Mouse (Mus musculus) liver, embryonic 11.5 days (tissue): ENCODE data around the gene Spg11. TPM values are rescaled to one million over a fixed set of nuclear protein-coding genes. Genes with fewer than 3 reads are reported as not detected.

ENCODE experiments used
- ATAC-seq: fragments of 200-750 bp; cut with Nextera tagmentation; replicated peaks from 2 replicates; pipeline ENCODE4 v1.8.0; 2017; ENCODE audit warnings: moderate number of reproducible peaks, mild to moderate bottlenecking, moderate TSS enrichment, moderate library complexity; ENCODE audit not compliant: low FRiP score
- DNase-seq: peaks from one replicate; pipeline ENCODE4 v3.0.0-alpha.2; 2017; ENCODE audit warnings: low spot score
- H3K27ac ChIP-seq: fragments of 300-500 bp; sonication (generic); 2 replicates; pipeline ENCODE4 v1.5.1; 2014; ENCODE audit warnings: mild to moderate bottlenecking, low read depth, low read length, control low read depth
- H3K27me3 ChIP-seq: fragments of 300-500 bp; sonication (generic); replicated peaks from 2 replicates; pipeline ENCODE4 v1.6.1; 2014; ENCODE audit warnings: low read length, mixed read lengths; ENCODE audit not compliant: control insufficient read depth, insufficient read depth
- H3K36me3 ChIP-seq: fragments of 300-500 bp; sonication (generic); 2 replicates; pipeline ENCODE4 v1.6.1; 2014; ENCODE audit warnings: mild to moderate bottlenecking, low read length, moderate library complexity, mixed read lengths; ENCODE audit not compliant: control insufficient read depth, insufficient read depth
- H3K4me1 ChIP-seq: fragments of 300-500 bp; sonication (generic); replicated peaks from 2 replicates; pipeline ENCODE4 v1.6.1; 2014; ENCODE audit warnings: low read length, mixed read lengths; ENCODE audit not compliant: control insufficient read depth, insufficient read depth
- H3K4me2 ChIP-seq: fragments of 300-500 bp; sonication (generic); 2 replicates; pipeline ENCODE4 v1.6.1; 2014; ENCODE audit warnings: mild to moderate bottlenecking, control low read depth, moderate library complexity
- H3K4me3 ChIP-seq: fragments of 300-500 bp; sonication (generic); 2 replicates; pipeline ENCODE4 v1.5.1; 2014; ENCODE audit warnings: low read depth, low read length, control low read depth
- H3K9ac ChIP-seq: fragments of 300-500 bp; sonication (generic); 2 replicates; pipeline ENCODE4 v1.6.1; 2014; ENCODE audit warnings: low read depth, low read length, control low read depth
- H3K9me3 ChIP-seq: fragments of 300-500 bp; sonication (generic); 2 replicates; pipeline ENCODE4 v1.6.1; 2016; ENCODE audit warnings: low read length, inconsistent platforms, mixed read lengths; ENCODE audit not compliant: control insufficient read depth
- WGBS: fragments of 180-500 bp; shearing (Covaris S2); extraction: QIAGEN DNeasy Blood & Tissue Kit; methylation state at CpG from one replicate; pipeline ENCODE4 v1.1.7; 2014; 5-methylcytosine and 5-hydroxymethylcytosine counted together
- polyA plus RNA-seq: library from polyadenylated mRNA; unstranded; fragments of >200 nt; fragmentation: Nextera tagmentation; extraction: Ambion mirVana; gene quantifications from 2 replicates; pipeline ENCODE4 v1.2.1, GENCODE M21; 2014

Spg11 gene
- polyA plus RNA-seq, 1 experiment from 2014 or later, result 9.3 TPM

DNA sequence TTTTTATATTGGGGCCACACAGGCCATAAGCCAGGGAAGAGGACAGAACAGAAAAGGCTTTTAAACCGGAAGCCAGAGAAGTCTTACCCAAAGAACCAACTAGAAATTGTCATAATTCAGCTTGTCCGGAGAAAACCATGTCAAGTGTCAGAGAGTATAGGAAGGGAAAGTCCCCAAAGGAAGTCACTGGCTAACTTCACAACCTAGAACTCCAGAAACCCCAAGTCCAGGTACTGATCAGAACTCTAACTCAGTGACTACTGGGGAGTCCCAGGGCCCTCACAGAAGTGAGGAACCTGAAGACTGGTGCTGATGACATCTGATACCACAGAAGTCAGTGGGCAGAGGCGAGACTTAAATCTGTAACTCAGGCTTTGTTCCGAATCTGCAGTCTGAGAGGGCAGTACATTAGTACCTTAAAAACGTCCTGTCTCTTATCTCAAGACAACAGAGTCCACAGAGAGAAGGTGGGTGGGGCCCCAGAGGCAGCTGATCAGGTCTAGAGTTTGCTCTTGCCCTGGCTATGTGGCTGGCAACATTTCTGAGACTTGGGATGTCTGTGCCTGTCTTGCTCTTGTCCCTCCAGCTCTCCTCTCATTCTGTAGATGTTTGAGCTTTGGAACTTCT lies 19.8 kb upstream of the Spg11 start:
- no peaks in the 10 kb centered on the region for H3K36me3 ChIP-seq
- ATAC-seq, result peak; percentile 96
- H3K9me3 ChIP-seq, result no peaks in the 10 kb centered on the region
- peaks cover 12% of the 10 kb centered on the region for H3K4me1 ChIP-seq
- H3K4me2 ChIP-seq, result peak overlapping the region; percentile 44
- H3K4me3 ChIP-seq, result no peak overlapping the region
- peak; percentile 48 for DNase-seq
- H3K9ac ChIP-seq, result no peak overlapping the region
- no peaks in the 10 kb centered on the region for H3K27me3 ChIP-seq
- WGBS, result 31% methylated on average over 5 of the region's 5 CpGs
- no peak overlapping the region for H3K27ac ChIP-seq

GRCm38 (mm10) chr2:122132618-122133017 lies 14.4 kb upstream of the Spg11 start:
- Histone ChIP-seq H3K27me3 (no peaks in the 10 kb centered on the region), H3K9ac (no peak overlapping the region), H3K27ac (no peak overlapping the region), H3K36me3 (no peaks in the 10 kb centered on the region), H3K4me2 (no peak overlapping the region), H3K4me3 (no peak overlapping the region), H3K9me3 (no peaks in the 10 kb centered on the region), H3K4me1 (peaks cover 2% of the 10 kb centered on the region)
- 62% methylated on average over 2 of the region's 2 CpGs for WGBS
- no peak for ATAC-seq
- DNase-seq, result no peak

DNA sequence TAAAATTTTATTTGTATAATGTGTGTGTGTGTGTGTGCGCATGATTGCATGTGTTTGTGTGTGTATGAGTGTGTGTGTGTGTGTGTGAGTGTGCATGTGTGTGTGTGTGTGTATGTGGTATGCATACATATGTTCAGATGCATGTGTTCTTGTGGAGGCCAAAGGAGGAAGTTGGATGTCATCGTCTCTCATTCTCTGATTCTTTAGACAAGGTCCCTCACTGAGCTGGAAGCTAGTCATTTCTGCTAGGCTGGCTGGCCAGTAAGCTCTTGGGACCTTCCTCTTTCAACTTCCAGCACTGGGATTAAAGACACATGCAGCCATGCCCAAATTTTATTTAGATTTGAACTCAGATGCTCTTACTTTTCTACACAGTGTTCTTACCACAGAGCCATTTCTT lies 13.9 kb upstream of the Spg11 start:
- no peaks in the 10 kb centered on the region for H3K9me3 ChIP-seq
- no peak overlapping the region for H3K27ac ChIP-seq
- H3K4me3 ChIP-seq, result no peak overlapping the region
- WGBS, result 60% methylated on average over 2 of the region's 2 CpGs
- H3K27me3 ChIP-seq, result no peaks in the 10 kb centered on the region
- H3K36me3 ChIP-seq, result no peaks in the 10 kb centered on the region
- no peaks in the 10 kb centered on the region; the same call in 1 of the 2 replicates for H3K4me1 ChIP-seq
- no peak for DNase-seq
- H3K4me2 ChIP-seq, result no peak overlapping the region
- ATAC-seq, result no peak
- no peak overlapping the region for H3K9ac ChIP-seq

DNA sequence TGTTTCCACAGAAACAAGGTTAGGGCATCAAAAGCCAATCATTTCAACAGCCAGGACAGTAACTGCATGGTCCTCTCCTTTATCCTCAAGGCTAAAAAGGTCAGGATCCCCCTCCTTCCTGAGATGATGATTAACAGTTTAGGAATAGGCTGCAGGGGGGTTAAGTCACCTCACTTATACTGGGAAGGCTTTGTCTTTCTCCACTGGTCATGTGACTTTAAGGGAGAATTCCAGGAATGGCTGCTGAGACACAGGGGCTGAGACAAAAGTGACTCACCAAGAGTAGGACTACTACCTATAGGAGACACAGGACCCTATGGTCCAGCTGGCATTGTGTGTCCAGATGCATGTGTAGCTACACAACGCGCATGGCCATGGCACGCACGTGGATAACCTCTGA lies 9.4 kb upstream of the Spg11 start:
- Histone ChIP-seq H3K4me2 (no peak overlapping the region), H3K36me3 (no peaks in the 10 kb centered on the region), H3K4me3 (no peak overlapping the region), H3K27me3 (no peaks in the 10 kb centered on the region), H3K27ac (no peak overlapping the region), H3K4me1 (peaks cover 17% of the 10 kb centered on the region), H3K9ac (no peak overlapping the region), H3K9me3 (no peaks in the 10 kb centered on the region)
- ATAC-seq, result no peak
- WGBS, result 88% methylated on average over 4 of the region's 4 CpGs
- no peak for DNase-seq

GRCm38 (mm10) chr2:122126765-122127347 lies 8.7 kb upstream of the Spg11 start:
- no peak overlapping the region for H3K9ac ChIP-seq
- no peak overlapping the region for H3K4me2 ChIP-seq
- 37% methylated on average over 5 of the region's 5 CpGs for whole genome bisulfite sequencing
- H3K36me3 ChIP-seq, result no peaks in the 10 kb centered on the region
- peaks cover 17% of the 10 kb centered on the region for H3K4me1 ChIP-seq
- no peaks in the 10 kb centered on the region for H3K27me3 ChIP-seq
- H3K27ac ChIP-seq, result no peak overlapping the region
- no peak overlapping the region for H3K4me3 ChIP-seq
- no peak for ATAC-seq
- DNase-seq, result no peak
- no peaks in the 10 kb centered on the region for H3K9me3 ChIP-seq

DNA sequence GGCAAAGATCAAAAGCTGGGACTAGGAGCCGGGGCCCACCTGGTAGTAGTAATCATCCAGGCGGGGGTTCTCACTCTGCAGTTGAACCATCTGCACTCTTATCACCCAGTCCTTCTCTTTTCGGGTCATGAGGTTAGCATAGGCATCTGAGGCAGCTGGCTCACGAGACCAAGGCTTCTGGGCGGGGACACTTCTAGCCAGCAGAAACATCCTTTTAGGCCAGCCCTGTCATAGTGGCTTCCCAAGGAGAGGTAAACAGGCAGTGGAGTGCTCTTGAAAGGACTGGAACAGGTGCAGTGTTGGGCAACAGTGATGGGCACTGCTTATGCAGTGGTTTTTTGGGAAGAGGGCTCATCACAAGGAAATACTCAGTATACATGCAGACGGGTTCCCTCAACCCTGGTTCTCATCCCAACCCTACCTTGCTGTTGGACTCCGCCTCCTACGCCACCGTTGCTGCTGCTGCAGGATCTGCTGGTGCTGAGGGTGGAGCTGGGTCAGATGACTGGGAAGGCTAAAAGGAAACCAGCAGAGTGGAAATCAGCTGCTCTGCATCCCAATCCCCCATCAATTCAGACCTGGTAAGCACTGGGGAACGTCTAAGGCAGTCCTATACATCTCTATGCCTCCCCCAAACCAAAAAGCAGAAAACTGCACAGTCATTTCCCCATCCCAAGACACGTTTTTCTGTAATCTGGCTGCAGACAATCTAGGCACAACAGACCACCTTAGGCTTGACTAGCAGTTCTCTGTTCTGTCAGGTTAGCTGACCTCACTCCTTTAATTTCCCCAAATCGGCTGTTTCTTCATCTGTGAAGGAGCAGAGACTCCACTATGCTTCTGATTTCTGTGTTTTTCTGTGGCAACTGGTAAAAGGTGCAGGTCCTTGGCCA lies 7.7 kb upstream of the Spg11 start:
- no peak for DNase-seq
- 28% methylated on average over 12 of the region's 12 CpGs for WGBS
- no peak overlapping the region for H3K4me3 ChIP-seq
- no peaks in the 10 kb centered on the region for H3K27me3 ChIP-seq
- ATAC-seq, result peak; percentile 61
- peaks cover 17% of the 10 kb centered on the region for H3K4me1 ChIP-seq
- no peak overlapping the region for H3K27ac ChIP-seq
- no peak overlapping the region for H3K9ac ChIP-seq
- no peaks in the 10 kb centered on the region for H3K9me3 ChIP-seq
- H3K4me2 ChIP-seq, result peak overlapping the region; percentile 22; the same call in 1 of the 2 replicates
- H3K36me3 ChIP-seq, result no peaks in the 10 kb centered on the region

- peak overlapping the region; percentile 95; the same call in 1 of the 2 replicates for H3K4me3 ChIP-seq
- H3K4me2 ChIP-seq, result peak overlapping the region; percentile 76
- WGBS, result 86% methylated on average over 2 of the region's 2 CpGs
Measured at GRCm38 (mm10) chr2:122116888-122117287, 1.3 kb downstream of the Spg11 start.

DNA sequence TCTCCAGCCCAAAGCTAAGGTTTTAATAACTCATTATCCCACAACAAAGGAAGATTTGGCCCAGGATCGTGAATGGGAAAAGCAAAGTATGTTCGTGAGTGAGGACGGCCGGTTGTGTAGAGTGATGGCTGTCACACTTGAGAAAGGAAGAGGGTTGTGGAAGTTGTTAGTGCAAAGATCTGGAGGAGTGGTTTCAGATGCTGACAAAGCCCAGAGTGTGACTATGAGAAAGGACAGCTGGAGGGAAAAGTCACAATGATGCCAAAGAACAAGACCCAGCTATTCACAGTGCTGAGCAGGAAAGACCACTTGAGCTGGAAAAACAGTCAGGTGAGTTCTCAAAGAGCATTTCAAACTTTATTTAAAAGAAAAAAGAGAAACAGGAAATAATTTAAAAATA lies 8.5 kb downstream of the Spg11 start:
- DNase-seq, result no peak
- peaks cover 13% of the 10 kb centered on the region for H3K36me3 ChIP-seq
- WGBS, result 88% methylated on average over 4 of the region's 4 CpGs

More at GRCm38 (mm10) chr2:122116888-122117287, 1.3 kb downstream of the Spg11 start:
- no peak for DNase-seq
- no peak overlapping the region for H3K27ac ChIP-seq
- no peak for ATAC-seq
- no peaks in the 10 kb centered on the region for H3K27me3 ChIP-seq
- H3K9me3 ChIP-seq, result no peaks in the 10 kb centered on the region
- H3K36me3 ChIP-seq, result peaks cover 3% of the 10 kb centered on the region; the same call in 1 of the 2 replicates
- peaks cover 5% of the 10 kb centered on the region for H3K4me1 ChIP-seq
- H3K9ac ChIP-seq, result no peak overlapping the region

More for the DNA sequence above, 8.5 kb downstream of the Spg11 start:
- Histone ChIP-seq H3K9me3 (no peaks in the 10 kb centered on the region), H3K4me2 (no peak overlapping the region), H3K4me1 (no peaks in the 10 kb centered on the region), H3K4me3 (no peak overlapping the region), H3K27ac (no peak overlapping the region), H3K27me3 (no peaks in the 10 kb centered on the region), H3K9ac (no peak overlapping the region)
- ATAC-seq, result no peak
